Mouse (Mus musculus): ENCODE measurements at regions not wholly inside any gene's neighbourhood (a gene's known extent, or its start where the extent isn't known, plus 50 kb on each side); places are given as distances from the start of the nearest gene placed in this dataset.

- TF ChIP-seq ZNF384 (IDR thresholded peaks at IDR 0.05; ENCODE audit: low read depth, low read length) (no peak), CHD2 (IDR thresholded peaks at IDR 0.05; ENCODE audit: low read depth, low read length) (no peak), ZC3H11A (IDR thresholded peaks at IDR 0.05; ENCODE audit: borderline replicate concordance, low read depth, low read length) (no peak), MAFK (IDR thresholded peaks at IDR 0.05; ENCODE audit: insufficient read depth, low read depth, low read length) (no peak)
Measured at GRCm38 (mm10) chr15:96936216-96936615, 119.5 kb downstream of the Slc38a4 start.
